Mouse (Mus musculus): Measurements from ENCODE around the gene Fam206a. TPM values are rescaled to one million over a fixed set of nuclear protein-coding genes. Genes with fewer than 3 reads are reported as not detected.

The Fam206a gene
- total RNA-seq, 2 experiments from 2014 or later, result 17.8 to 17.9 TPM

GRCm38 (mm10) chr4:56842501-56842900, 40.4 kb downstream of the Fam206a start:
- no peak for DNase-seq (ENCODE audit: low spot score in 2 of 2)

DNA sequence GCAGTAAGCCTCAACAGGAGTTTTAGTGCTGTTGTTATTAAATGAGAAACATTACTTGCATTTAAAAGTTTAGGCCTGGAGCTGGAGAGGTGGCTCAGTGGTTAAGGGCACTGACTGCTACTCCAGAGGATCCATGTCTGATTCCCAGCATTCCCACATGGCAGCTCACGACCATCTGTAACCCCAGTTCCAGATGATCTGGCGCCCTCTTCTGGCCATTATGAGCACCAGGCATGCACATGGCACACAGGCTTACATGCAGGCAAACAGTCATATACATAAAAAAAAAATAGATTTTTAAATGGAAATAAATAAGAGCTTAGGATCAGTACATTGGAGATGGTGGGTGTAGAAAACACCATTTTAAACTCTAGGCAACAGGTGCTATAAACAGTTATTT, 41.8 kb downstream of the Fam206a start:
- no peak for DNase-seq (ENCODE audit: low spot score in 2 of 2)

DNA sequence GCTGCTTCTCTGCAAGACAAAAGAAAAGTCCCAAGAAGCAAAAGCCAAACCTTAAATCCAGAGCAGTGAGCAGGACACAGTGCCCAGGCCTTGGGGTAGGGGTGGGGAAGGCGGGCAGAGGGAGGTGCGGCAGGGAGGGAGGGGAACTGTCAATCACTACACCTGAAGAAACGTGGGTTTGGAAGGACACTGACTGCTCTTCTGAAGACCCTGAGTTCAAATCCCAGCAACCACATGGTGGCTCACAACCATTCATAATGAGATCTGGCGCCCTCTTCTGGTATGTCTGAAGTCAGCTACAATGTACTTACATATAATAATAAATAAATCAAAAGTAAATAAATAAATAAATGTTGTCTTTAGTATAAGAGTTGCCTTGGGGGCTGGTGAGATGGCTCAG, 42.8 kb downstream of the Fam206a start:
- no peak for DNase-seq (ENCODE audit: low spot score in 2 of 2)

GRCm38 (mm10) chr4:56845896-56846533, 43.9 kb downstream of the Fam206a start:
- no peak for DNase-seq (ENCODE audit: low spot score in 2 of 2)

- DNase-seq (ENCODE audit: low spot score in 2 of 2), result no peak
Observed at GRCm38 (mm10) chr4:56847400-56847799, 45.3 kb downstream of the Fam206a start.

DNA sequence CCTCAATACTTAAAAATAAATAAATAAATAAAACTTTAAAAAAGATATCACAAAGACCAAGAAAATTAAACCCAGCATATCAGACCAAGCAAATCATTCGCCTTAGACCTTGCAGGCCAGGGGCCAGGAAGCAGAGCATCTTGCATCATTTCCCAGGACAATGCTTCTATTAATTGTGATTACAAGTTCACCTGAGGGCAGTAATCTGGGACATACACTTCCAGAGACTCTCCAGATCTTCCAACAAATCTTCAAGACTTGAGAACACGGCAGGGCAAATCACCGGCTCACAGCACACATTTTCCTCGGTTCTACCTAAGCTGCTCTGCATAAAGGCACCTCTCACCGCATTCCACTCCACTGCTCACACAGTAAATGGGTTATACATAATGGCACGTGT, 45.9 kb downstream of the Fam206a start:
- no peak for DNase-seq (ENCODE audit: low spot score in 2 of 2)

DNA sequence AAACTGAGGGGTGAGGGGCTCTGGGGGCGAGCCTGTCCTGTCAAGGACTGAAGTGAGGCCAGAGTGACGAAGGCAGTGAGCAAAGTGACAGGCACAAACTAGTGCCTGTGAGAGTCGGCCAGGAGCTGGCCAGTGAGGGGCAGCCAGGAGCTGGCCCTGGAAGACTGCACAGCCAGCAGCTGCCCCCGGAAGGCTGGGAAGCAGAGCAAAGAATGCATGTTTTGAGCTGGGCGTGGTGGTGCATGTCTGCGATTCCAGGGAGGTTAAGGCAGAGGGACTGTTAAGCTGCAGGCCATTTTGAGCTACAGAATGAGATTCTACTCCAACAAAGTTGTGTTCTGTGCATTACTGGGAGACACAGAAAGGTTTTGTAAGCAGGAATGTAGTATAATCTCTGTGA, 48.6 kb downstream of the Fam206a start:
- DNase-seq (ENCODE audit: low spot score in 2 of 2), result no peak

DNA sequence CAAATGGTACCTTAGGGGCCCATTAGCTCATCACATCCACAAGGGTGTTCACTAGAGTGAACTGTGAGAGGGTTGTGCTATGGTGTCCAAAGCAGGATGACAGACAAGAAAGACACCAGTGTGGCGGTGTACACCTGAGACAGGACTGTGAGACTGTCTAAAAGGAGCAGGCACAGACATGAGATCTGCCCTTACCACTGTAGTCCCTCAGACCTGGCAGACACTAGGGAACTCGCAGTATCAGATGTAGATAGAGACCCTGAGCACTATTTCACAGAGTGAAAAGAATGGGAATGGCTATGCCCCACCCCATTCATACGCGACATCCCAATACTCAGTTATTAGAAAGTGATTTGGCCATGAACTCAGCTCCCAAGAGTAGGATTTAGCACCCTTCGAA, 53.8 kb downstream of the Fam206a start:
- no peak for DNase-seq (ENCODE audit: low spot score in 2 of 2)

GRCm38 (mm10) chr4:56856371-56856949, 54.3 kb downstream of the Fam206a start:
- no peak for DNase-seq (ENCODE audit: low spot score in 2 of 2)

DNA sequence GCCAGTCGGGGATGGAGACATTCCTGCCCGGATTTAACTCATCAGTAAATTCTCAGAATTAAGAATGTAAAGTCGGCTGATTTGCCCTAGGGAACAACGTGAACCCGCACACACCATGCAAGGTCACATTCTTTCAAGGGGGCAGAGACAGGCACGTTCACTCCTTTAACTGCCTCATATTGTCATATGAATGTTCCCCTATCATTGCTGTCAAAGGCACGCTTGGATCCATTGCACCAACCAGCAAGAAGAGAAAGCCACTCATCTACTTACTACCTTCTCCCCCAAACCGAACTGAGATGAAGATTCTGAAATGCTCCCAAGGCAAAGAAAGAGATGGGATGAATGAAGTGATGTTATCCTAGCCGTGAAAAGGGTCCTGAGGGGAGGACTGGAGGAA, 56.6 kb downstream of the Fam206a start:
- DNase-seq (ENCODE audit: low spot score in 2 of 2), result no peak

Other genes starting within 250 kb of the Fam206a start
- not detected for gene Gm26657, start 62.3 kb upstream of the Fam206a start, total RNA-seq (2021)
- under 1 TPM in 1 of 2 experiments, not detected in 1; 0.41 TPM for gene Actl7b, start 60.9 kb upstream of the Fam206a start, total RNA-seq (2021)
- not detected for gene Actl7a, start 58.9 kb upstream of the Fam206a start, total RNA-seq (2021)
- gene Elp1, start within 50 bp of the Fam206a start, total RNA-seq (2021), result 10 to 100 TPM; 73.8 to 78.5 TPM
- gene Ctnnal1, start 62.8 kb downstream of the Fam206a start, total RNA-seq (2021), result 10 to 100 TPM; 13.1 to 17.6 TPM
- 10 to 100 TPM; 27.1 to 27.6 TPM for gene Tmem245, start 145.1 kb downstream of the Fam206a start, total RNA-seq (2021)
- 100 to 1,000 TPM; 111 to 129 TPM for gene Frrs1l, start 188.0 kb downstream of the Fam206a start, total RNA-seq (2021)